Mouse (Mus musculus) cerebellum, adult 11 months (tissue): ENCODE measurements around the gene Grik3.

ENCODE experiments used
- DNase-seq: peaks from one replicate; pipeline ENCODE4 v3.0.0; 2022

Gene Grik3

DNA sequence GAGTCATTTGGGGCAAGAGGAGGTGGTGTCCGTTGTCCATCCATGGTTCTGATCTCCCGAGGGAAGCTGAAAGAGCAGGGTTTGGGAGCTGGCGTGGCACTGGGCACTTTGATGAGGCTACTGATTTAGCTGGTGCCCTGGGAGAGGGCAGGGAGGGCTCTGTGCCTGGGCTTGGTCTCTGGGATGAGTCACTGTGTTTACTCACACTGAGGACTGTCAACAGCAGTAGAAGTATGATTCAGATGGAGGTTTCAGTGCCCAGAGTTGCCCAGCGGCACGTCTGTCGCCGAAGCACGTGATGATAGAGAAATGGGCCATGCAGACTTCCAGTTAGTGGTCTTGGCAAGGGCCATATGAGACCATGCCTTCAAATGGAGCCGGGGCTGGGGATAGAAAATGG, 63.3 kb downstream of the Grik3 start:
- DNase-seq, result no peak

DNA sequence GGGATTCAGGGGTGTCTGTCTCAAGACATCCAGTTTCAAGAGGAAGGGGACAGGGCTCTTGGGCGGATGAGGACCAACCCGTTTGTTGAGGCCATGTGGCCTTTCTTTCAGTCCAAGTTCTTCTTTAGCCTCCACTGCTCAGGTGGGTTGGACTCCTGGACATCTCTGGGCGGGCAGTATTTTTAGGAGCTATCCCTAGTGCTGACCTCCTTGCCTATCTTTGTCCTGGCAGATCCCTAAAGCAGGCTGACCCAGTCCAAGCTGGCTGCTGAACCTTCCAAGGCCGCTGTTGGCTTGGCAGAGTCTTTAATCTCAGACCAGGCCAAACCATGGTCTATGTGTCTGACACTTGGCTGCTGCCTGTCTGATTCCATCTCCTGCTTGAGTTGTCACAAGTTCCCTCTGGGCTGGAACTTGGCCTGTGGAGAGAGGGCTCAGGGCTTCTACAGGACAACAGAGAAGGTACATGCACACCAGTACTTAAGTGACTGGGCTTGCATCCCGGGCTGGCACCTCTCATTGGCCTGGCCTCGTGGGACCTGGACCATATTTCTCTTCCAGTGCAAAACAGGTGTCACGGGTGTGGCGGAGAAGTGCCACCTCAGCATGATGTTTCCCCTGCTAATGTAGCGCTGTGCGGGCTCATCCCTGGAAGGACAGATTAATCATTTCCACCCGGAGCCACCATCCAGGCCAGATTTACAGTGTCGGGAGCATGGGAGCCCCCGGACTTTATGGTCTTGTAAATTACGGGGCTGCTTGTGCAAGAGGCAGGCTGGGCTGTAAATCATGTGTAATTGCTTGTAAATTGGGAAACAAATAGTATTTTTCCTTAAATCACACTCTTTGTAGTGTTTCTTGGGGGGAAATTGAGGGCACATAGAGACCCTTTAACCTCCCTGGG, 66.2 kb downstream of the Grik3 start:
- peak; percentile 28 for DNase-seq

DNA sequence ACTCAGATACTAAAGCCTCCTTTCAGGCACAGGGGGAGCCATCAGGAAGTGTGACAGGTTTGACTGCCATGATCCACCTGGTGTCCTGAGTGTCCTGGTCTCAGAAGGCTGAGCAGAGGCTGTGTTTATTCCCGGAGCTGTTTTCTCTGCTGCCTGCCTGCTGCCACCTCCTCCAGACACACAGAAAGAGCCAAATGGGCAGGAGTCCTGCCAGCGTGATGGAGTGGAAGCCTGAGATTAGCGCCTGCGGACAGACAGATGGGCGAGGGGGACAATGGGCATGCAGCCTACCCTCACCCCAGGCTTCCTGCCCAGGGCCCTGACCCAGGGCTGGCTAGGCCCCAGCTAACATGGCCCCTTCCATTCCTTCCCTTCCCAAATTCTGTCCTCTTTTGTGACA, 69.1 kb downstream of the Grik3 start:
- peak; percentile 69 for DNase-seq

GRCm38 (mm10) chr4:125560806-125561205, 70.3 kb downstream of the Grik3 start:
- DNase-seq, result no peak

GRCm38 (mm10) chr4:125563579-125563978, 73.1 kb downstream of the Grik3 start:
- DNase-seq, result no peak

GRCm38 (mm10) chr4:125564008-125564710, 73.7 kb downstream of the Grik3 start:
- no peak for DNase-seq

- peak; percentile 12 for DNase-seq
Observed at GRCm38 (mm10) chr4:125565711-125566439, 75.4 kb downstream of the Grik3 start.

GRCm38 (mm10) chr4:125568210-125568609, 77.7 kb downstream of the Grik3 start:
- no peak for DNase-seq

DNA sequence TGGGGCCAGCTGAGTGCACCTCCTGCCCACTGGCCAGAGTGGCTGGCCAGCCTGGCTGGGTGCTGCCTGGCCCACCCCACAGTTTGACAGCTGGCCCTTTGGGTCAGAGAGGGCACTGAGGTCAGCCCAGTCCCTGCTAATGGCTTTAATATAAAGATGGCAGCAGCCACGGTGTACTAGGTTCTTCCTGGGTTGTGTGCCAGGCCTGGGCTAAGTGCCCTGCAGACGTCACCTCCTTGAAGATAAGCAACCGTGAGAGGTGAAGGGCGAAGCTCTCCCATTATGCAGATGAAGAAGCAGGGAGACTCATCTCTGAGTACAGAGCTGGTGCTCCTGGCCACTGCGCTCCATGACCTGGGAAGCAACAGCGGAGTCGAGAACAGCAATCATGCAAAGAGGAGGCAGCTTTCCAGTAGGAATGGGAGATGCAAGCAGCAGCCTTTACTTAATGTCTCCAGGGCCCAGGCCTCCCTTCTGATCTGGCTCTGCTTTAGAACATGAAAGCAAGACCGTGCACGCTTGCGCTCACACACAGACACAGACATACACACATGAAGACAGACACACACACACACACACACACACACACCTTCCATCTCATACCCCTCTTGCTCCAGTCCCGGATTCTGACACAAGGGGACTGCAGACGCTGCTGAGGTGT, 81.3 kb downstream of the Grik3 start:
- no peak for DNase-seq

- DNase-seq, result no peak
Observed at GRCm38 (mm10) chr4:125572312-125572663, 81.8 kb downstream of the Grik3 start.

DNA sequence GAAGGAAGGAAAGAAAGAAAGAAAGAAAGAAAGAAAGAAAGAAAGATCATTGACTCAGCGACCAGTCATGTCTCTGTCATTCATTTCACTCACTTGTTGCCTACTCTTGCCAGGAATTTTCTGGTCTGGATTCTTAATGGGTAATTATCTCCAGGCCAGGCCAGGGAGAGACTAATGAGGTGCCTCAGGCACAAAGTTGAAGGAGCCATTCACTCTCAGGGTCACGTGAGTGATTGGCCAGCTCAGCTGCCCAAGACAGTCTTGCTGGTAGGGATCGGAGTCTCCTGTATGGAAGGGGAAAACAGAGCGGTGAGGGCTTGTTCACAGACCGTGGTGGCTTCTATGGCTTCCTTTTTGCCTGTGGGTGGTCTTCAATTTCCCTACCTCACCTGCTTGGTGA, 82.5 kb downstream of the Grik3 start:
- DNase-seq, result no peak

DNA sequence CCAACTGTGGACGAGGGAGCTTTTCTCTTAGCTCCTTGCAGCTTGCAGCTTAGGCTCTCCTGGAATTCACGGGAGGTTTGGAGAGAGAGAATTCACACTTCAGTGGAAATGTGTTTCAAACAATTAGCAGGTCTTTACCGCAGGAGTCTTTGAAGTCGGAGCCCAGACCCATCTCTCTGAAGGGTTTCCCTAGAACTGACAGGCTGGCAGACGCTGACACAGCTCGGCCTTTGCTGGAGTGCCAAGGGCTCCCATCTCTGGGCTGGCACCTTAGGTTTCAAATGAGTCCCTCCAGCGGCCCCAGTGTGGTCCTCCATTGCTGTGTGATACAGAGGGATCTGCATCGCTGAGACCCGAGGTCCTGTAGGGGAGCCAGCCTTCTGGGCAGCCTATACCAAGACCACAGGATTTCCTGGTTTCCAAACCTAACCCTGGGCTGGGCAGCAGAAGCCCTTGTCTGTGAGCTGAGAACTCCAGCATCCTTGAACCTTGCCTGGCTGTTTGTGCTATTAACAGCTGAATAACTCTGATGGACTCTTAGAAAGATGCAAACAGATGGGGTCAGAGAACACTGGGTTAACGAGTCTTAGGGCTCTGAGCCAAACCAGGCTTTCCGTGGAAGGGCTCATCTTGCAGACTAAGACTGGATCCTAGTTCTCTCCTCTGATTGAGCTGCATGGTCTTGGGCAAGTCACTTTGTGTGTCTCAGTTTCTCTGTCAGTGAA, 83.6 kb downstream of the Grik3 start:
- DNase-seq, result no peak

- no peak for DNase-seq
Observed at GRCm38 (mm10) chr4:125580336-125580735, 89.8 kb downstream of the Grik3 start.

- no peak for DNase-seq
Observed at GRCm38 (mm10) chr4:125583272-125583671, 92.8 kb downstream of the Grik3 start.

DNA sequence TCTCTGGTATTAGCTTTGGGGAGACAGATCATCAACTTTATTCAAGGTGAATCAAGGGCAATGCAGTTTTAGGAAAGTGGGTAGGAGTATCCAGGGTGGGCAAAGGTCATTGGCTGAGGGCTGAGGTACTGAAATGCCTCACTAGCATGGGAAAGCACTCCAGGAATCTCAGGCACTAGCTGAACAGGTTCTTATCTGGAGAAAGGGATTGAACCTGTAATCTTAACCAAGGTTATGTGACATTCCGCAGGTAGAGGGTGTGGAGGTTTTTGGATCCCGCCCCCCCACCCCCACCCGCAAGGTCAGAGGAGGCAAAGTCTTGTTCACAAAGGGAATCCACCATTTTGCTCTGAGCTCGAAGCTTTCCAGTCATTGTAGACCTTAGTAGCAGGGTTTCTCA, 93.4 kb downstream of the Grik3 start:
- DNase-seq, result no peak

DNA sequence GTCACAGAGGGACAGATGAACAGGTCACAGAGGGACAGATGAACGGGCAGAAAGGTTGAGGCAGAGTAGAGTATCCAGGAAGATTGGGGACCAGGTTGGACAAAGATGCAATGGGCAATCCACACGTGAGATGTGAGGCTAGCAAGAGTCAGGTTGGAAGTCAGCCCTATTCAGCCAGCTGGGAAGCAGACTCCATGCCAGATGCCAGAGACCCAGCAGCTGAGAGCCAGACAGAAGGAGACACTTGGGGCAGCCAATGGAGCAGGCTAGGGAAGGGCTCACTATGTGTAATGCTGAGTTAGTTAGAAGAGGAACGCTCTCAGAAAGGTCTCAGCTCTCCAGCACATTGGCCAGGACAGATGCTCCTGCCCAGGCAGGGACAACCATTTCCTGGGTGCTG, 94.2 kb downstream of the Grik3 start:
- no peak for DNase-seq

- DNase-seq, result no peak
Observed at GRCm38 (mm10) chr4:125587577-125587976, 97.1 kb downstream of the Grik3 start.

DNA sequence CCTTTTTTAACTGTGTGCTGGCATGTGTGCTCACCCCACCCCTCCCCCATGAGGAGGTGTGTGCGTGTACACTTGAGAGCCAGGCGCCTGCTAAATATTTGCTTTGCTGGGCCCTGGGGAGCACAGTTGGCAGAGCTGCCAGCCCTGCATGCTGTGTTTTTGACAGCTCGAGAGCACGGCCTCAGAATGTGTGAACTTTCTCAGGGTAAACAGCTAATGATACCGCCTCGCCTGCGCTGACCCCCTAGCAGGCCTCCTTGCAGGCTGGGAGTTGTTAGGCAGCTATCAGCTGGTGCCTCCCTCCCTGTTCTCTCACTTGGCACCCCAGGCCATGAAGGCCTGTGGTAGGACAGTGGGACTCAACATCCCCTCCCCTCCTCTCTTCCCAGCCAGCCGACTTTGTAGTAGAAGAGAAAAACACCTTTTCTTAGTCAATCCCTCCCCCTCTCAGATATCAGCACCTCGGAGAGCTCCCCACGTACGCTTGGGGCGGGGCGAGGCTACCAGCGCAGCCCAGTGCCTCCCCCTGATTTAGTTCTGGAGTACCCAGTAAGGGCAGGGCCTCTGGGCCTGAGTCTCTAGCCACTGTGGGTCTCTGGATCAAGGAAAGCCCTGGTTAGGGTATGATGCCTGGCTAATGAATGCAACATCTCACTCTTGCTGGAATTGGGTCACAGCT, 99.9 kb downstream of the Grik3 start:
- no peak for DNase-seq

DNA sequence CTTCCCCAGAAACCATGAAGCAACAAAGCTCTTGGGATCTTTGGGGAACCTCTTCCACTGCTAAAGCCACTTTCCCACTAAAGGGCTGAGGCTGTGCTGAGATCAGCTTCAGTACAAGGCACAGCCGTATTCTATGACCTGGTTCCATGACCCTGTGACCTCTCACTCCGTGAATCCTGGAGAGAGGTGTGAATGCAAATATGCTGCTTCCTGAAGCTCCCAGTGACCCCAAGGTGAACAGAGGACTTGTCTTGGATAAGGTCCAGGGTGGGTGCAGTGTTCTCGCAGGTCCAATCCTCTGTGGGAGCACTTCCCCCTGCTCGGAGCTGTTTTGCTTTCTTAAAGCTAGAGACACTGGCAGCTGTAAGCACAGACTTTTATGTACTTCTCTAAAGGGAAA, 102.2 kb downstream of the Grik3 start:
- DNase-seq, result no peak

DNA sequence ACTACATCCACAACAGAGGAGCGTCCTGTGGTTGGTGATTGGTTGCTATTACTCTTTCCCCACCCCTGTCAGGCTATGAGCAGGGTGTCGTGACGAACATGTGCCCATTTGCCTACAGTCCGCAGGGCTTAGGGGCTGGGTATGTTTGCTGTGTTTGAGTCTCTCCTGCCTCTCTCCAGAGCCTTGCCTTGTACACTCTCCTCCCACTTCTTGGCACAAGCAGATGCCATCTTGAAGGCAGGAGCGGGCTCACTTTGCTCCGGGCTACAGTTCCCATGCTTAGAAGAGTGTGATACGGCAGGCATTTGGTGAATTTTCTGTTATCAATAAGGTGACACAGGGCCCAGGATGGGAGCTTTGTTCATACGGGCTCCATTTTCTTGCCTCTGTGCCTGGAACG, 104.5 kb downstream of the Grik3 start:
- DNase-seq, result no peak

DNA sequence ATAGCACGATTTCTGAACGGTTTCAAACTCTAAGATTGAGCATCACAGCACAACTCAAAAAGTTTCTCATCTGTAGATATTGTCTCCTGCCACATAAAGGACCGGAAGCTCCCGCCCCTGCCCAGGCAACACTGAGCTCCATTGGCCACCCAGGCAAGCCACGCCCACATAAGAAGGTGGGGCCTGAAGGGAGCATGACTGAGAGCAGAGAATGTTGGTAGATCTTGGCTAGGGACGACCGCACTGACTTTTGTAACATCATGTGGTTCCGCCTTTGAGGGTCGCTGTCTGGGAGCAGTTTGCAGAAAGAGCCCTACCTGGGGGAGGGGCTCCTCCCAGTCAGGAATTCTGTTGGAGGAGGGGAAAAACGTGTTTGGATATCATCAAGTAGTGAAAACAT, 108.2 kb downstream of the Grik3 start:
- no peak for DNase-seq

DNA sequence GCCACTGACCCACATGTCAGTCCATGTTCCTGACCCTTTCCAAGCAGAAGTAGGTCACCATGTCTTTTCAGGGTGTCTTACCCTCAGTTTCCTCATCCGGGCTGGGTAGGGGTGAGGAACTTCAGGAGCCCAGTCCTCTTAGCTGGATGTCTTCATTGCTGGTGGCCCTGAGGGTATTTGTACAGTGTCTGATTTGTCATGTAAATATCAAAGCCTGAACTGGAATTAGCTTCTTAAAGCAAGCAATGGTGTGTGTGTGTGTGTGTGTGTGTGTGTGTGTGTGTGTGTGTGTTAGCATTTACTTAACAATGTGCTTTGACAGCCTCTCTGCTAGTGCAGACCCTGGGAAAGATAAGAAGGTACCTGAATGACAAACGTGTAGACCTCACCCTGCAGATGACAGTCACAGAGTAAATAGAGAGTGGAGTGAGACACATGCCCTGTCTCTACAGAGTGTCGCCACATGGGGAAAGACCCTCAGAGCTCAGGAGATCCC, 109.1 kb downstream of the Grik3 start:
- DNase-seq, result no peak
